Mouse (Mus musculus) c-Kit-positive CD71-positive TER-119-positive erythroid progenitor cells, embryonic 14.5 days (primary cell): Measurements from ENCODE around the gene Rfpl4.
"Not testable (repeated sequence)": the region's sequence is repeated elsewhere in the genome, so short reads cannot be mapped to it uniquely, and the experiment has no call there.

ENCODE experiments used
- DNase-seq: peaks from one replicate; pipeline ENCODE4 v3.0.0-alpha.2; 2013; ENCODE audit warnings: low spot score

Gene Rfpl4

GRCm38 (mm10) chr7:5116850-5117249 is at the start of gene Rfpl4:
Gene Rfpl4 (minus strand): TSS chr7:5116950.
- DNase-seq = no peak

- not testable (repeated sequence) for DNase-seq
Observed at GRCm38 (mm10) chr7:5149570-5149969, 32.8 kb upstream of the Rfpl4 start, which contains the start of gene Vmn1r55. Gene Vmn1r55 (minus strand): TSS chr7:5149670.

DNA sequence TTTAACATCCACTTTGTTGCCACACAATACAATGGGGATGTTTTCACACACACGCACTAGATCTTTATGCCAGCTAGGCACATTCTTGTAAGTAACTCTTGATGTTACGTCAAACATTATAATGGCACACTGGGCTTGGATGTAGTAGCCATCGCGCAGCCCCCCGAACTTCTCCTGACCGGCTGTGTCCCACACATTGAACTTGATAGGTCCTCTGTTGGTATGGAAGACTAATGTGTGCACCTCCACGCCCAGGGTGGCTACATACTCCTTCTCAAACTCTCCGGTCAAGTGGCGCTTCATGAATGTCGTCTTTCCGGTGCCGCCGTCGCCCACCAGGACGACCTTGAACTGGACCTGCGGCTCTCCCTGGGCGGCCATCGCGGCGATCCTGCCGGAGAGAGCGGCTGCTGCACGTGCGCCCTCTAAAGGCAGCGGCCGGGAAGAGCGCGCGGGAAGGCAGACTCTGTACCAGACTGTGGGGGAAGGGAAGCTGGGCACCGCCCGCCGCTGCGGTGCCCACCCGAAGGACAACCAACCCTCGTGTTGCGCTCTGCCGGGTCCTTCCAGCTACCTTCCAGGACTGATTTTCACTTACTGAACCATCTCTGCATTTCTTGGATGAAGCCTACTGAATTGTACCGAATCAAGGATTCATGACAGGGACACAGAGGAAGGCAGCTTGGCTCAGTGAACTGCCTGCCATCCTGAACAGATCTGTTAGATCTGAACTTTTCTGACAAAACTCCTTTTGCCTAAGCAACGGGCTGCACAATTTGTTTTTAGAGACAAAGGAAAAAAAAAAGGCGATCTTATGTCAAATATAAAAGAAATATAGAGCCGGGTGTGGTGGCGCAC is 9.0 kb upstream of the Rfpl4 start, which contains the start of gene Rasl2-9:
Gene Rasl2-9 (minus strand): TSS at position 402 of the 858 bp plus-strand sequence.
- peak; percentile 48 for DNase-seq

DNA sequence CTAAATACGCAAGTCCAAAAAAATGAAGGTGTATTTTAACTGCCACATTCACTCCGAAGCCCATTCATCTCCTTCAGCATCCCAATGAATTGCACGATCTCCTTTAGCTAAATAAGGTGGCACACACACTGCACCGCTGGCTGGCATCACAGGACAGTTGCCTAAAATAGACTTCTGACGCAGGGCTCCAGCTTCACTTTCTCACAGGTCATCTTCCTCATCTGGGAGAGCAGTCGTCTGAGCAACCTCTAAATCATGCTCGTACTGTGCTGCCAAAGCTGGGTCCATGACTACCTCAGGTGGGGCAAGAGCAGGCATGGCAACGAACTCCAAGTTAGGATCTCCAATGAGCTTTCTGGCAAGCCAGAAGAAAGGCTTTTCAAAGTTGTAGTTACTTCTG is 8.3 kb upstream of the Rfpl4 start:
- no peak for DNase-seq

- DNase-seq = no peak
Observed at GRCm38 (mm10) chr7:5112701-5113100, 4.0 kb downstream of the Rfpl4 start.

- no peak for DNase-seq
Observed at GRCm38 (mm10) chr7:5109301-5109700, 7.4 kb downstream of the Rfpl4 start.

DNA sequence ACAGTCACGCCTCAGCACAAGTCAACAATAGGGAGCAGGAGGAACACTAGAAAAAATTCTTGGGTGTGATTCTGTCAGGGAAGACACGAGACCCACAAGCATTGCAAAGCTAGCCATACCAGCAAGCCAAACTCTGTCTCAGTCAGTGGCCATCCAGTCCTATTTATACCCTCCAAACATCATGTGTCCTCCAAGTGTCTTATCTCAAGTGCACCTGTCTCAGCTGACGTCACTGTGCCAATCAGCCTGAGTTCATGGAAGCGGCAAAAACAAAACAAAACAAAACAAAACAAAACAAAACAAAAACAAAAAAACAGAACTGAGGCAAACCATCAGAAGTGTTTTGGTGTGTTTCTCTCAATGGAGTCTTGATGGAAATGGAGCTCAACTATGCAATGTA is 8.5 kb downstream of the Rfpl4 start:
- no peak for DNase-seq

DNA sequence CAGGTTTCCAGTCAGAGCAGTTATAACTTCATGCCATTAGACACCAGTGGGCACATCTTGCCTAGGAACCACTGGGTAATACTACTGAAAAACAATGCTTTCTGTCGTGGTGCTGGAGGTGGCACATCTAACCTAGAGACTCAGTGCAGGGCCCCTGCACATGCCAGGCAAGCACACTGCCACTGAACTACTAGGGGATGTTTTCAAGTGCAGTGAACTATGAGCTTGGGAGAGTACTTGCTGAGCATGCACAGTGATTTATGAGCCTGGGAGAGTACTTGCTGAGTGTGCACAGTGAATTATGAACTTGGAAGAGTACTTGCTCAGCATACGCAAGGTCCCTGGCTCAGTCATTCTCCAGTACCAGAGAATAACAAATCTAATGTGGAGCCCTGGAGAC is 14.2 kb downstream of the Rfpl4 start:
- DNase-seq = no peak

- DNase-seq = no peak
Observed at GRCm38 (mm10) chr7:5101066-5101663, 15.6 kb downstream of the Rfpl4 start.

DNA sequence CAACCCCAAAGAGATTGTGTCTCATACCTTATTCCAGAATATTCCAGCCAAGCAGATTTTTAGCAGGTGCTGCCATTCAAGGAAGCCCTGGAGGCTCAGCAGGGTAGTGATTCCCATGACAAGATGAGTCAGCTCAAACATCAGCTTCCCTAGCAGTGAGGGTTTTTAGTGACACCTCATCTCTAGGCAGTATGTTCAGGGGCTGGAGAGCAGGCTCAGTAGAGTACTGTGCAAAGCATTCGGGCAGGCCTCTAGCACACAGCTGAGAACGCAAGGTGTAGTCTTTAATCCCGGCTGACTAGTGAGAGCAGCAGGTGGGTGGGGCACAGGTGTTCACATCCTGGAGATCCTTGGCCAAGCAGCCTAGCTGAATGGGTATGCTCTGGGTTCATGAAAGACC is 17.0 kb downstream of the Rfpl4 start:
- no peak for DNase-seq

DNA sequence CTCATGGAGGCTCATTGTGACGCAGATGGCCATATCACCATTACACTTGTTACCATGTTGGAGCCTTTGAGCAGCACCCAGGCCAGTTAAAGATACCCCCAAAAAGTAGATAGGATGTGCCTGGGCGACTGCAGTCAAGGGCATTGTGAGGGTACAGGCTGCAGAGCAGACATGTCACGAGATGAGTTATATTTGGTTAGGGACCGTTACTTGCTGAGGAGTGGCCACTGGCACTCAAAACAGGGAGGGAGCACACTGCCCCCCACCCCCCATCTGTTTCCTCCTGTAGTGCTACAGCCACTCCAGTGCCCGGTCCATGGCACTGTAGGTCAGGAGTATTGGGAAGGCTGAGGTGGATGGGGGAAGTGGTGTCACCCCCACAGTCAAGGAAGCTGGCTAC is 18.0 kb downstream of the Rfpl4 start:
- DNase-seq = no peak

- no peak for DNase-seq
Observed at GRCm38 (mm10) chr7:5092831-5093510, 23.8 kb downstream of the Rfpl4 start.

GRCm38 (mm10) chr7:5092381-5092780 is 24.4 kb downstream of the Rfpl4 start:
- no peak for DNase-seq

DNA sequence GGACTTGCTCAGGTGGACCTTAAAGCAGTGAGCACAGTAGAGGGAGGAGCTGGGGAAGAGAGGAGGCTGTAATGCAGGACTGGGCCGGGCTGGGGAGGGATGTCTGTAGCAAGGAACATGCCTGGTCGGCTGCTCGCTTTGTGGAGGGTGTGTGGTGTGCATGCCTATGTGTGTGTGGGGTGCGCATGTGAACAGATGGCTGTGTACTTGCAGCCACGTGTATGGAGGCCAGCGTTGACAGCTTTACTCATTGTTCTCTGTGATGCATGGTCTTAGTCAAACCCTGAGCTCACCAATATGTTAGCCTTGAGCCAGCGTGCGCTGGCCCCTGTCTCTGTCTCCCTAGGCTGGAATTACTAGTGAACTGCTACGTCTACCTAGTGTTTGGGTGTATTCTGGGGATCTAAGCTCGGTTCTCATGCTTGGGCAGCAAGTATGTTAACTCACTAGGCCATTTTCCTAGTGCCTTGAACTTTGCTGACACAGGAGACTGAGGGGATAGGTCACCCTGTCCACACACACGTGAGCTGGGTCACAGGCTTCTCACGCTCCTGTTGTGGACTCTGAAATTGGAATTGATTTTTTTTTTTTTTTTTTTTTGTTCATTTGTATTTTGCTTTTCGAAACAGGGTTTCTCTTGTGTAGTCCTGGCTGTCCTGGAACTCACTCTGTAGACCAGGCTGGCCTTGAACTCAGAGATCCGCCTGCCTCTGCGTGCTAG is 25.6 kb downstream of the Rfpl4 start:
- DNase-seq = no peak

DNA sequence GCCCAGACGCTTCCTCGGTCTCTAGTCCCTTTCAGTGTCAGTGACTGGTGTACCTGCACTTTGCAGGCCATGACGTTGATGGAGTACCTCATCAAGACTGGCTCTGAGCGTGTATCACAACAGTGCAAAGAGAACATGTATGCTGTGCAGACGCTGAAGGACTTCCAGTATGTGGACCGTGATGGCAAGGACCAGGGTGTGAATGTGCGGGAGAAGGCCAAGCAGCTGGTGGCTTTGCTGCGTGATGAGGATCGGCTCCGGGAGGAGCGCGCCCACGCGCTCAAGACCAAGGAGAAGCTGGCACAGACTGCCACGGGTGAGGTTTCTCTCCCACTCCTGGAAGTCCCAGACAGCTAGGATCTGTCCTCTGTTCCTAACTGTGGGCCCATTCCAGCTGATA is 26.9 kb downstream of the Rfpl4 start:
- DNase-seq = no peak

GRCm38 (mm10) chr7:5087886-5088285 is 28.9 kb downstream of the Rfpl4 start:
- no peak for DNase-seq

DNA sequence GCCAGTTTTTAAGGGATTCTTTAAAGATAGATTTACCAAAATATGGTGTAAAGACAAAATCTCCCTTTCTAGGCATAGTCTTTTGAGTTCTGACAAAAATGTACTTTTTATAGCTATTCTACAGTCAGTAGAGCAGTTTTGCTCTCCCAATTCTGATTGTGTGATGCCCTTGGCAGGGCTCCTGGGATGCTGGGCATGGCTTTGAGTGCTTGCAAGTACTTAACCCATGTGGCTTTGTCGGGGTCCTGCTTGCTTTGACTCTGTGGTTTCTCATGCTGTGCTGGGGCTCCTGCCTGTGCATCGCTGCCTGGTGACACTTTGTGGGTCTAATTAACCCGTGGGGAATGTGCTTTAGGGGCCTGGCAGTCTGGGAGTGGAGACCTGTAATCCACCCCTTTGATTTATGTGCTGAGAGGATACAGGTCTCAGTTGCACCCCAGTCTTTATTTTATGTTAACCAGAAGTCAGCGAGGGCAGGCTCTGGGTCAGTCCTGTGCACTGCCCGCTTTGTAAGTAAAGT is 29.8 kb downstream of the Rfpl4 start:
- DNase-seq = no peak

- no peak for DNase-seq
Observed at GRCm38 (mm10) chr7:5085512-5085911, 31.2 kb downstream of the Rfpl4 start.

- no peak for DNase-seq
Observed at GRCm38 (mm10) chr7:5083325-5084105, 33.2 kb downstream of the Rfpl4 start.

- no peak for DNase-seq
Observed at GRCm38 (mm10) chr7:5081939-5082338, 34.8 kb downstream of the Rfpl4 start.

GRCm38 (mm10) chr7:5081241-5081640 is 35.5 kb downstream of the Rfpl4 start:
- DNase-seq = peak; percentile 77
